Mouse (Mus musculus): ENCODE data around the gene Olfr1373. TPM values are rescaled to one million over a fixed set of nuclear protein-coding genes. Genes with fewer than 3 reads are reported as not detected.
A peak's percentile ranks its signal among the peaks of the same experiment; 100 is the strongest.
"Not testable (repeated sequence)": the region's sequence is repeated elsewhere in the genome, so short reads cannot be mapped to it uniquely, and the experiment has no call there.

Gene Olfr1373
- polyA plus RNA-seq, 1 experiment from 2014 or later = not detected

- WGBS = 77% methylated on average over 5 of the region's 5 CpGs
- no peak overlapping the region for H3K4me3 ChIP-seq
- H3K9ac ChIP-seq = no peak overlapping the region
- peak overlapping the region; percentile 42; the same call in 1 of the 2 replicates for H3K27ac ChIP-seq
- H3K36me3 ChIP-seq = peaks cover 44% of the 10 kb centered on the region
- H3K9me3 ChIP-seq = no peaks in the 10 kb centered on the region
- H3K4me1 ChIP-seq (replicated peaks) = peaks cover 5% of the 10 kb centered on the region; the same call in 1 of the 2 replicates
- no peak for ATAC-seq (ENCODE audit: low FRiP score)
- H3K27me3 ChIP-seq = no peaks in the 10 kb centered on the region
- no peak overlapping the region for H3K4me2 ChIP-seq
These were observed 17.6 kb downstream of the Olfr1373 start for GRCm38 (mm10) chr11:52127760-52128159.

DNA sequence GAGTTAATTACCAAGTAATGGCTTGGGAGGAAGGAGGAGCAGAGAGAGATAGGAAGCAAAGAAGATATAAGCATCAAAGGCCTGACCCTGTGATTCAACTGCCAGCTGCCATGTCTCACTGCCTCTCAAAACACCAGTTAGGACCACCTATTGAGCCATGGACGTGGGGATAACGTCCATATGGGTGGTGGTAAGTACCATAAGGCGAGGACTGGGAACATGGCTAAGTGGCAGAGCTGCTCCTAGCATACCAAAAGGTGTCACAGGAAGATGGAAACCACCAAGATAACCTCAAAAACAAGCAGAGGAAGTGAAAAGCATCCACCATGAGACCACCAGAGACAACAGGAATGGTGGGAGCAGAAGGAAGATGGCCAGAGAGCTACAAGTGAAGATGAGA is 18.2 kb downstream of the Olfr1373 start:
- 77% methylated on average over 3 of the region's 3 CpGs for WGBS
- H3K27me3 ChIP-seq = no peaks in the 10 kb centered on the region
- no peak overlapping the region for H3K27ac ChIP-seq
- peaks cover 49% of the 10 kb centered on the region for H3K36me3 ChIP-seq
- no peak overlapping the region for H3K9ac ChIP-seq
- no peaks in the 10 kb centered on the region for H3K9me3 ChIP-seq
- ATAC-seq (ENCODE audit: low FRiP score) = no peak
- no peak overlapping the region for H3K4me2 ChIP-seq
- H3K4me1 ChIP-seq (replicated peaks) = peaks cover 5% of the 10 kb centered on the region; the same call in 1 of the 2 replicates
- H3K4me3 ChIP-seq = no peak overlapping the region

GRCm38 (mm10) chr11:52124468-52124867 is 20.9 kb downstream of the Olfr1373 start:
- 95% methylated on average over 4 of the region's 4 CpGs for WGBS
- no peak for ATAC-seq (ENCODE audit: low FRiP score)
- Histone ChIP-seq H3K9ac (no peak overlapping the region), H3K4me1 (replicated peaks) (0 out of 2 replicates have a peak, but pooled peaks cover 5% of the 10 kb centered on the region), H3K36me3 (peaks cover 74% of the 10 kb centered on the region), H3K4me2 (no peak overlapping the region), H3K27ac (no peak overlapping the region), H3K4me3 (no peak overlapping the region), H3K9me3 (no peaks in the 10 kb centered on the region), H3K27me3 (no peaks in the 10 kb centered on the region)

GRCm38 (mm10) chr11:52122045-52122444 is 23.3 kb downstream of the Olfr1373 start:
- Histone ChIP-seq H3K4me3 (no peak overlapping the region), H3K27me3 (no peaks in the 10 kb centered on the region), H3K9ac (no peak overlapping the region), H3K4me2 (no peak overlapping the region), H3K36me3 (peaks cover 89% of the 10 kb centered on the region), H3K9me3 (no peaks in the 10 kb centered on the region), H3K27ac (no peak overlapping the region), H3K4me1 (replicated peaks) (no peaks in the 10 kb centered on the region)
- no peak for ATAC-seq (ENCODE audit: low FRiP score)
- 96% methylated on average over 6 of the region's 6 CpGs for WGBS

GRCm38 (mm10) chr11:52120415-52120814 is 24.9 kb downstream of the Olfr1373 start:
- H3K9me3 ChIP-seq; H3K27ac ChIP-seq; H3K27me3 ChIP-seq; H3K4me2 ChIP-seq; ATAC-seq (ENCODE audit: low FRiP score); H3K4me3 ChIP-seq; H3K4me1 ChIP-seq (replicated peaks); H3K9ac ChIP-seq: not testable (repeated sequence)
- peaks cover 92% of the 10 kb centered on the region for H3K36me3 ChIP-seq

DNA sequence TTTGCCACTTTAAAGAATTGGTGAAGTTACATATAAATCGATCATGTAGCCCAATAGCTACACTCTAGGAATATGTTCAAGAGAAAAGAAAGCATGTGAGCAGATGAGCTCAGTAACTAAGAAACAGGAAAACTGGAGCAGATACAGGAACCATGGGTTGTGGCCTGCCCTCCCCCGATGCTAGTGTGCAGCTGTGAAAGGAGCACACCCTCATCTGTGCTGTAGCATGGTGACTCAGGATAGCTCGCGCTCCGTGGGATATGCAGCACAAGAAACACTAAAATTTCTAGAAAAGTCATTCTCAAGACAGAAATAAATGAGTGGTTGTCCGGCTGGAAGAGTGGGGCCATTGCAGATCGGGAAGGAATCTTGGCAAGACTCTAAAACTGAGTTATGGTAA is 28.2 kb downstream of the Olfr1373 start:
- ATAC-seq (ENCODE audit: low FRiP score) = no peak
- no peak overlapping the region for H3K9ac ChIP-seq
- no peak overlapping the region for H3K27ac ChIP-seq
- no peaks in the 10 kb centered on the region for H3K4me1 ChIP-seq (replicated peaks)
- no peaks in the 10 kb centered on the region for H3K9me3 ChIP-seq
- no peak overlapping the region for H3K4me3 ChIP-seq
- no peaks in the 10 kb centered on the region for H3K27me3 ChIP-seq
- H3K36me3 ChIP-seq = peaks cover 80% of the 10 kb centered on the region
- WGBS = 96% methylated on average over 7 of the region's 7 CpGs
- H3K4me2 ChIP-seq = no peak overlapping the region

GRCm38 (mm10) chr11:52116117-52116516 is 29.2 kb downstream of the Olfr1373 start:
- H3K4me1 ChIP-seq (replicated peaks); H3K9me3 ChIP-seq; ATAC-seq (ENCODE audit: low FRiP score); H3K27me3 ChIP-seq; H3K4me2 ChIP-seq; H3K9ac ChIP-seq; H3K27ac ChIP-seq; H3K4me3 ChIP-seq: not testable (repeated sequence)
- H3K36me3 ChIP-seq = peaks cover 69% of the 10 kb centered on the region
- 93% methylated on average over 6 of the region's 6 CpGs for WGBS

GRCm38 (mm10) chr11:52115479-52115878 is 29.8 kb downstream of the Olfr1373 start:
- Histone ChIP-seq H3K4me1 (replicated peaks) (no peaks in the 10 kb centered on the region), H3K9me3 (no peaks in the 10 kb centered on the region), H3K27ac (no peak overlapping the region), H3K9ac (no peak overlapping the region), H3K4me3 (no peak overlapping the region), H3K4me2 (no peak overlapping the region), H3K27me3 (no peaks in the 10 kb centered on the region), H3K36me3 (peaks cover 65% of the 10 kb centered on the region)
- no peak for ATAC-seq (ENCODE audit: low FRiP score)
- 92% methylated on average over 3 of the region's 3 CpGs for WGBS

GRCm38 (mm10) chr11:52109421-52109820 is 35.9 kb downstream of the Olfr1373 start:
- Histone ChIP-seq H3K9me3 (no peaks in the 10 kb centered on the region), H3K4me3 (no peak overlapping the region), H3K27me3 (no peaks in the 10 kb centered on the region), H3K27ac (no peak overlapping the region), H3K36me3 (peaks cover 7% of the 10 kb centered on the region), H3K9ac (no peak overlapping the region), H3K4me2 (no peak overlapping the region), H3K4me1 (replicated peaks) (peaks cover 14% of the 10 kb centered on the region)
- WGBS = 90% methylated on average over 1 of the region's 1 CpGs
- no peak for ATAC-seq (ENCODE audit: low FRiP score)

GRCm38 (mm10) chr11:52108796-52109195 is 36.5 kb downstream of the Olfr1373 start:
- Histone ChIP-seq H3K27me3 (no peaks in the 10 kb centered on the region), H3K4me2 (no peak overlapping the region), H3K4me3 (no peak overlapping the region), H3K27ac (no peak overlapping the region), H3K4me1 (replicated peaks) (peaks cover 18% of the 10 kb centered on the region), H3K9ac (no peak overlapping the region), H3K9me3 (no peaks in the 10 kb centered on the region), H3K36me3 (peaks cover 4% of the 10 kb centered on the region; the same call in 1 of the 2 replicates)
- WGBS = 96% methylated on average over 5 of the region's 5 CpGs
- ATAC-seq (ENCODE audit: low FRiP score) = no peak

DNA sequence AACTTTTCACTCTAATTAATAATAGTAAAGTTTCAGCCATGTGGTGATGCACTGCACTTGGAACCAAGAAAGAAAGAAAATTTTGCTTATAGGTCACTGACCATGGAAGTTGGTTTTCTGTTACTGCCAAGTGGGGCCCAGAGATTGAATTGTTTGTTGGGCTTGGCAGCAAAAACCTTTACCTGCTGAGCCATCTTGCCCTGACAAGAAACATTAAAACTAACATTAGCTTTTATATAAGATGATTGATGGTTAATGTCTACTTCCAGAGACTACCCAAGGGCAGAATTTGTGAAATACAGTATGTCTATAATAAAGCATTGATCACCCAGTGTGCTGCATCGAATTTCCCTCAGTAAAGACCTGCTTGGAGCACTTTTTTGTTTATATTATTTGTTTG is 38.9 kb downstream of the Olfr1373 start:
- peaks cover 32% of the 10 kb centered on the region for H3K4me1 ChIP-seq (replicated peaks)
- H3K36me3 ChIP-seq = no peaks in the 10 kb centered on the region
- H3K9me3 ChIP-seq = no peaks in the 10 kb centered on the region
- H3K27ac ChIP-seq = no peak overlapping the region
- no peak overlapping the region for H3K9ac ChIP-seq
- H3K4me2 ChIP-seq = no peak overlapping the region
- H3K27me3 ChIP-seq = no peaks in the 10 kb centered on the region
- WGBS = 88% methylated on average over 1 of the region's 1 CpGs
- no peak for ATAC-seq (ENCODE audit: low FRiP score)
- H3K4me3 ChIP-seq = no peak overlapping the region

- H3K36me3 ChIP-seq = no peaks in the 10 kb centered on the region
- H3K4me1 ChIP-seq (replicated peaks) = peaks cover 36% of the 10 kb centered on the region
- ATAC-seq (ENCODE audit: low FRiP score) = no peak
- H3K9me3 ChIP-seq = no peaks in the 10 kb centered on the region
- H3K4me3 ChIP-seq = no peak overlapping the region
- 94% methylated on average over 2 of the region's 2 CpGs for WGBS
- H3K27me3 ChIP-seq = no peaks in the 10 kb centered on the region
- no peak overlapping the region for H3K4me2 ChIP-seq
- no peak overlapping the region for H3K9ac ChIP-seq
- no peak overlapping the region for H3K27ac ChIP-seq
These were observed 39.3 kb downstream of the Olfr1373 start for GRCm38 (mm10) chr11:52106037-52106436.

GRCm38 (mm10) chr11:52105503-52105902 is 39.8 kb downstream of the Olfr1373 start:
- Histone ChIP-seq H3K27ac (no peak overlapping the region), H3K36me3 (no peaks in the 10 kb centered on the region), H3K4me3 (no peak overlapping the region), H3K4me2 (no peak overlapping the region), H3K9me3 (no peaks in the 10 kb centered on the region), H3K4me1 (replicated peaks) (peaks cover 42% of the 10 kb centered on the region), H3K9ac (no peak overlapping the region), H3K27me3 (no peaks in the 10 kb centered on the region)
- no peak for ATAC-seq (ENCODE audit: low FRiP score)

All from hindbrain, embryonic 13.5 days (tissue).